Mouse (Mus musculus): ENCODE data around the gene Klhdc4. TPM values are rescaled to one million over a fixed set of nuclear protein-coding genes. Genes with fewer than 3 reads are reported as not detected.

The Klhdc4 gene
- polyA plus RNA-seq, 1 experiment from 2014 or later = 38.5 TPM

- H3K4me3 ChIP-seq (ENCODE audit: low read depth, low read length) = no peak overlapping the region
- no peaks in the 10 kb centered on the region for H3K4me1 ChIP-seq (ENCODE audit: control insufficient read depth, insufficient read depth, low read length)
- ATAC-seq (ENCODE audit: insufficient number of reproducible peaks, insufficient read depth, low FRiP score, low read depth) = no peak
- H3K4me2 ChIP-seq (replicated peaks; ENCODE audit: low read depth, low read length) = no peak overlapping the region
- H3K9me3 ChIP-seq (ENCODE audit: control insufficient read depth, low read depth, low read length) = no peaks in the 10 kb centered on the region
- no peaks in the 10 kb centered on the region for H3K36me3 ChIP-seq (ENCODE audit: control insufficient read depth, insufficient read depth, low read length)
- WGBS = 78% methylated on average over 10 of the region's 10 CpGs
- H3K9ac ChIP-seq (replicated peaks; ENCODE audit: low read depth, low read length) = no peak overlapping the region
- H3K27me3 ChIP-seq (ENCODE audit: control insufficient read depth, insufficient read depth, low read length) = no peaks in the 10 kb centered on the region
- no peak overlapping the region for H3K27ac ChIP-seq (ENCODE audit: low read length)
Measured at GRCm38 (mm10) chr8:121847261-121847822, 18.0 kb upstream of the Klhdc4 start.

DNA sequence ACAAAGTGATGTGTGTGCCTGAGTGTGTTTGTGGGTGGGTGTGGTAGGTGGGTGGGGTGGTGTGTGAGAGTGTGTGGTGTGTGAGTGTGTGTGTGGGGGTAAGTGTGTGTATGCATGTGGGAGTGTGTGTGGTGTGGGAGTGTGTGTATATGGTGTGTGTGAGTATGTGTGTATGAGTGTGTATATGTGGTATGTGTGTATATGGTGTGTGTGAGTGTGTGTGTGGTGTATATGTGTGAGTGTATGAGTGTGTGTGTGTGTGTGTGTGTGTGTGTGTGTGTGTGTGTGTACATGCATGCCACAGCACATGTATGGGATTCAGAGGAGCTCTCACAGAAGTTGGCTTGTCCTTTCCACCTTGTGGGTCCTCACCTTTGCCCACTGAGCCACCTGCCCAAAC is 17.4 kb upstream of the Klhdc4 start:
- Histone ChIP-seq H3K27ac (ENCODE audit: low read length) (no peak overlapping the region), H3K4me1 (ENCODE audit: control insufficient read depth, insufficient read depth, low read length) (no peaks in the 10 kb centered on the region), H3K4me3 (ENCODE audit: low read depth, low read length) (no peak overlapping the region), H3K9me3 (ENCODE audit: control insufficient read depth, low read depth, low read length) (no peaks in the 10 kb centered on the region), H3K9ac (replicated peaks; ENCODE audit: low read depth, low read length) (no peak overlapping the region), H3K4me2 (replicated peaks; ENCODE audit: low read depth, low read length) (no peak overlapping the region), H3K27me3 (ENCODE audit: control insufficient read depth, insufficient read depth, low read length) (no peaks in the 10 kb centered on the region), H3K36me3 (ENCODE audit: control insufficient read depth, insufficient read depth, low read length) (no peaks in the 10 kb centered on the region)
- ATAC-seq (ENCODE audit: insufficient number of reproducible peaks, insufficient read depth, low FRiP score, low read depth) = no peak

- no peaks in the 10 kb centered on the region for H3K9me3 ChIP-seq (ENCODE audit: control insufficient read depth, low read depth, low read length)
- no peak overlapping the region for H3K27ac ChIP-seq (ENCODE audit: low read length)
- H3K9ac ChIP-seq (replicated peaks; ENCODE audit: low read depth, low read length) = no peak overlapping the region
- ATAC-seq (ENCODE audit: insufficient number of reproducible peaks, insufficient read depth, low FRiP score, low read depth) = no peak
- H3K36me3 ChIP-seq (ENCODE audit: control insufficient read depth, insufficient read depth, low read length) = no peaks in the 10 kb centered on the region
- no peaks in the 10 kb centered on the region for H3K4me1 ChIP-seq (ENCODE audit: control insufficient read depth, insufficient read depth, low read length)
- H3K4me3 ChIP-seq (ENCODE audit: low read depth, low read length) = no peak overlapping the region
- no peaks in the 10 kb centered on the region for H3K27me3 ChIP-seq (ENCODE audit: control insufficient read depth, insufficient read depth, low read length)
- H3K4me2 ChIP-seq (replicated peaks; ENCODE audit: low read depth, low read length) = no peak overlapping the region
- 63% methylated on average over 6 of the region's 7 CpGs for WGBS
Measured at GRCm38 (mm10) chr8:121844765-121845164, 15.4 kb upstream of the Klhdc4 start.

DNA sequence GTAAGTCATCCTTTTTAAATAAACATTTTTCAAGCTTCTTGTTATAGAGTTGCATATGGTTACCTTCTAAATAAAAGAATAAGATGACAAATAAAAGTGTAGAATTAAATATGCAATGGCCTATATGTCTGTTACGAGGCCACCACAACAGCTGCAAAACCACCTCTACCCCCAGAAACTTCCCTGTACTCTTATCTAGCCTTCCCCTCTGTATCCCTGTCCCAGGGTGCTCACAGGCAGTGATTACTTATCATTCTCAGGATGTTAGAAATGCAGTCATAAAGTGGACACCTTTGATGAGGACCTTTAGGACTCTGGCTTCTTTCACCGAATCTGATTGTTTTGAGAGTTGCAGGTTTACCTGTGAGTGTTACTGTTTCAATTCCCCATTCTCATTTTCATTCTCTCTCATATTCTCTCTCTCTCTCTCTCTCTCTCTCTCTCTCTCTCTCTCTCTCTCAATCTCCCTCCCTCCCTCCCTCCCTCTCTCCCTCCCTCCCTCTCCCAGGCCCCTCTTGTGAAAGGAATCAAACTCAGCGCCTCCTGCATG is 13.9 kb upstream of the Klhdc4 start:
- Histone ChIP-seq H3K9me3 (ENCODE audit: control insufficient read depth, low read depth, low read length) (no peaks in the 10 kb centered on the region), H3K27ac (ENCODE audit: low read length) (no peak overlapping the region), H3K4me2 (replicated peaks; ENCODE audit: low read depth, low read length) (no peak overlapping the region), H3K36me3 (ENCODE audit: control insufficient read depth, insufficient read depth, low read length) (no peaks in the 10 kb centered on the region), H3K4me1 (ENCODE audit: control insufficient read depth, insufficient read depth, low read length) (no peaks in the 10 kb centered on the region), H3K4me3 (ENCODE audit: low read depth, low read length) (no peak overlapping the region), H3K9ac (replicated peaks; ENCODE audit: low read depth, low read length) (no peak overlapping the region), H3K27me3 (ENCODE audit: control insufficient read depth, insufficient read depth, low read length) (no peaks in the 10 kb centered on the region)
- 82% methylated on average over 3 of the region's 3 CpGs for WGBS
- ATAC-seq (ENCODE audit: insufficient number of reproducible peaks, insufficient read depth, low FRiP score, low read depth) = no peak

- WGBS = 88% methylated on average over 8 of the region's 8 CpGs
Measured at GRCm38 (mm10) chr8:121842064-121842955, 12.9 kb upstream of the Klhdc4 start.

DNA sequence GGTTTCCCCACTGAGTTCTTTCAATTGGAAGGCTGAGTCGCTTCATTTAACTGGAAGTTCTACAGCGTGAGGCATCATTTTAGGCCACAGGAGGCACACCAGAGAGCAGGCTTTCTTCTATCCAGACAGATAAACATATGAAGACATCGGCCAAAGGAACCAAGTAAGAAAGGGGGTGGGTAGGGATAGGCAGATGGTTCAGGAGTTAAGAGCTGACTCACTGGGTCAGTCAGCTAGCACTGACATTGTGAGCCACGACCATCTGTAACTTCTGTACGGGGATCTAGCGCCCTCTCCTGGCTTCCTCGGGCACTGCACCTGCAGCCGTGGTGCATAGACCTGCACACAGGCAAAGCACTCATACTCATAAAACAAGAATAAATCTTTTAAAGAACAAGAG is 11.9 kb upstream of the Klhdc4 start:
- H3K9me3 ChIP-seq (ENCODE audit: control insufficient read depth, low read depth, low read length) = no peaks in the 10 kb centered on the region
- H3K4me2 ChIP-seq (replicated peaks; ENCODE audit: low read depth, low read length) = no peak overlapping the region
- ATAC-seq (ENCODE audit: insufficient number of reproducible peaks, insufficient read depth, low FRiP score, low read depth) = no peak
- no peaks in the 10 kb centered on the region for H3K36me3 ChIP-seq (ENCODE audit: control insufficient read depth, insufficient read depth, low read length)
- WGBS = 54% methylated on average over 8 of the region's 8 CpGs
- no peak overlapping the region for H3K9ac ChIP-seq (replicated peaks; ENCODE audit: low read depth, low read length)
- H3K4me3 ChIP-seq (ENCODE audit: low read depth, low read length) = no peak overlapping the region
- H3K4me1 ChIP-seq (ENCODE audit: control insufficient read depth, insufficient read depth, low read length) = no peaks in the 10 kb centered on the region
- H3K27ac ChIP-seq (ENCODE audit: low read length) = no peak overlapping the region
- H3K27me3 ChIP-seq (ENCODE audit: control insufficient read depth, insufficient read depth, low read length) = no peaks in the 10 kb centered on the region

More at GRCm38 (mm10) chr8:121842064-121842955, 12.9 kb upstream of the Klhdc4 start:
- no peaks in the 10 kb centered on the region for H3K4me1 ChIP-seq (ENCODE audit: control insufficient read depth, insufficient read depth, low read length)
- ATAC-seq (ENCODE audit: insufficient number of reproducible peaks, insufficient read depth, low FRiP score, low read depth) = no peak
- no peak overlapping the region for H3K4me2 ChIP-seq (replicated peaks; ENCODE audit: low read depth, low read length)
- H3K27me3 ChIP-seq (ENCODE audit: control insufficient read depth, insufficient read depth, low read length) = no peaks in the 10 kb centered on the region
- no peaks in the 10 kb centered on the region for H3K36me3 ChIP-seq (ENCODE audit: control insufficient read depth, insufficient read depth, low read length)
- H3K9ac ChIP-seq (replicated peaks; ENCODE audit: low read depth, low read length) = no peak overlapping the region
- H3K4me3 ChIP-seq (ENCODE audit: low read depth, low read length) = no peak overlapping the region
- no peak overlapping the region for H3K27ac ChIP-seq (ENCODE audit: low read length)
- H3K9me3 ChIP-seq (ENCODE audit: control insufficient read depth, low read depth, low read length) = no peaks in the 10 kb centered on the region

DNA sequence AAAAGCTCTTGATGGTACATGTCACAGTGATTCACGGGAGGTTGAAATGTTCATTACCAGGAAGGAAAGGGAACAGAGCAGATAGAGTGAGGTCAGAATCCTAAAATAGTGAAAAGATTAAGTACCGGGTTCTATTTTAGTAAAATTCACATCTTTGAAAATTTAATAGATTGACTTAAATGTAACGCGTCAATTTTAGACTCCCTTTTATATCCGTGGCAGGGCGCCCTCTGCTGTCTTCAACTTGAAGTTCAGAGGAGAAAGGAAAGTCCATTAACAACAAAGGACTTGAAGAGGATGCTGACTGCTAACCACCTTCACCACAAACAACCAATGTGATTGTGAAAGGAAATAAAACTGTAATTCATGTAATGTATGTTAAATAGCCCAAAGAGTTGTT is 3.1 kb upstream of the Klhdc4 start:
- Histone ChIP-seq H3K27ac (ENCODE audit: low read length) (no peak overlapping the region), H3K4me2 (replicated peaks; ENCODE audit: low read depth, low read length) (no peak overlapping the region), H3K27me3 (ENCODE audit: control insufficient read depth, insufficient read depth, low read length) (no peaks in the 10 kb centered on the region), H3K9ac (replicated peaks; ENCODE audit: low read depth, low read length) (no peak overlapping the region), H3K4me1 (ENCODE audit: control insufficient read depth, insufficient read depth, low read length) (peaks cover 6% of the 10 kb centered on the region; the same call in 1 of the 2 replicates), H3K36me3 (ENCODE audit: control insufficient read depth, insufficient read depth, low read length) (no peaks in the 10 kb centered on the region), H3K9me3 (ENCODE audit: control insufficient read depth, low read depth, low read length) (no peaks in the 10 kb centered on the region), H3K4me3 (ENCODE audit: low read depth, low read length) (no peak overlapping the region)
- WGBS = 16% methylated on average over 6 of the region's 6 CpGs
- ATAC-seq (ENCODE audit: insufficient number of reproducible peaks, insufficient read depth, low FRiP score, low read depth) = no peak

GRCm38 (mm10) chr8:121832061-121832460 is 2.7 kb upstream of the Klhdc4 start:
- ATAC-seq (ENCODE audit: insufficient number of reproducible peaks, insufficient read depth, low FRiP score, low read depth) = no peak
- 88% methylated on average over 2 of the region's 2 CpGs for WGBS

More at GRCm38 (mm10) chr8:121832061-121832460, 2.7 kb upstream of the Klhdc4 start:
- Histone ChIP-seq H3K36me3 (ENCODE audit: control insufficient read depth, insufficient read depth, low read length) (no peaks in the 10 kb centered on the region), H3K4me3 (ENCODE audit: low read depth, low read length) (no peak overlapping the region), H3K9ac (replicated peaks; ENCODE audit: low read depth, low read length) (no peak overlapping the region), H3K4me1 (ENCODE audit: control insufficient read depth, insufficient read depth, low read length) (peaks cover 6% of the 10 kb centered on the region; the same call in 1 of the 2 replicates), H3K27ac (ENCODE audit: low read length) (no peak overlapping the region), H3K4me2 (replicated peaks; ENCODE audit: low read depth, low read length) (no peak overlapping the region), H3K27me3 (ENCODE audit: control insufficient read depth, insufficient read depth, low read length) (no peaks in the 10 kb centered on the region), H3K9me3 (ENCODE audit: control insufficient read depth, low read depth, low read length) (no peaks in the 10 kb centered on the region)

All from stomach, embryonic 14.5 days (tissue).